Mouse (Mus musculus): ENCODE measurements around the gene Hand2. TPM values are rescaled to one million over a fixed set of nuclear protein-coding genes. Genes with fewer than 3 reads are reported as not detected.

The Hand2 gene
- 10.8 and 11.4 TPM in 2 replicates for polyA plus RNA-seq (2015; fragmentation: Nextera tagmentation; extraction: Ambion mirVana)

DNA sequence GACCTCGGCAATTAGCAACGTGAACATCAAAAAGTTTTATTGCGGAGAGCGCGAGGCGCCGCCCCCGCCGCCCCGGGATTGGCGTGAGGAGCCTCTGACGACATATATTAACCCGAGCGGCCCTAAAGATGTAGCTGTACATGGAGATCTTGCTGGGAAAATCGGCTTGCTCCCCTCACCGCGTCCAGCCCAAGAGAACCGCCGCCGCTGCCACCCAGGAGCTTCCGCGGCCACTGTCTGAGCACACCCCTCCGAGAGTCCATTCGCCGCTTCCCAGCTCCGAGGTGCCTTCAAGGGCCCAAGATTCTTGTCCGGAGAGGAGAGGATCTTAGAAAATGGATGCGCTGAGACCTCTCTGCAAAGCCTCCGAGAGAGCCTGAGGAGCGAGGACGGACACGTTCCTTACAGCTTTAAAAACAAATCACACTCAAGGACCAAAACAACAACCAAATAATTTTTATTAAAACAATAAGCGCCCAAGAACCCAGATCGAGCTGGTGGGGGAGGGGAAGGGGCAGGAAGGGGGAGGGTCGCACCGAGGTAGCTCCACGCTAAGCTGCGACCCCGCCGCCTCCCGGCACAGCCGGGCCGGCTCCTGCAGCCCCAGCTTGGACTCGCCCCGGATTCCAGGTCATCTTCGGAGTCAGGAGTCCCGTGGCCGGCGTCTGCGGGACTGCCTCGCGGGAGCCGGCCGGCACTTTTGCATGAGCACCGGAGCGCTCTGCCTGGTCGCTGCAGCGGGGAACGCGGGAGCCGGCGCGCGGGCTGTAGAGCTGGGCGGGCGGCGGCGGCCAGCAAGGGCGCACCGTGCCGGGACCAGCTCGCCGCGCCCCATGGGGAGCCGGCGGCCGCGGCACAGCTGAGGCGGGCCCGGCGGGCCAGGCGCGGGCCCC, at the start of gene Hand2:
Gene Hand2, plus strand, starts transcription at position 133 of the 893 bp plus-strand sequence.
- no peaks in the 10 kb centered on the region; the same call in 1 of the 2 replicates for H3K36me3 ChIP-seq
- H3K27me3 ChIP-seq: peaks cover 35% of the 10 kb centered on the region
- H3K4me1 ChIP-seq: peaks cover 18% of the 10 kb centered on the region
- H3K9ac ChIP-seq: peak within 1 kb of the TSS; percentile 99
- H3K27ac ChIP-seq: peak within 1 kb of the TSS; percentile 97
- H3K4me3 ChIP-seq: peak within 1 kb of the TSS; percentile 81
- ATAC-seq (ENCODE audit: low FRiP score, low read depth): peak; percentile 77
- under 1% methylated on average over 81 of the region's 83 CpGs for WGBS
- peak within 1 kb of the TSS; percentile 75 for H3K4me2 ChIP-seq (replicated peaks)
- no peaks in the 10 kb centered on the region for H3K9me3 ChIP-seq

DNA sequence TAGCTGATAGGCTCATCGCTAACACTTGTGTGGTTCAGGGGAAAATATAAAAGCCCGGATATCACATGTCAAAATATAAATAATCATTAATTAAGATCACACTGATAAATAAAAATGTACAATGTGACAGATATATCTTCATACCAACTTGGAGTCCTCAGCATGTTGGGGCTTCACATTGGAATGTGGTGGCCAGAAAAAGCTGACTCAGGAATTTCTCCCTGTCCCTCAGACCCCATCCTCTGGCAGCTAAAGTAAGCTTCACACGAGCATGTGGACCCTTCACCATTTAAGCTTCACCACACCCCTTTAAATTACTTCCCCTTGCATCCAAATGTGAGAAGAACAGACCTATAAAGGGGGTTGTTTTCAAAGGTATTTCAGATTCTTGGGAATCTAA, 47.7 kb upstream of the Hand2 start:
- no peak for ATAC-seq (ENCODE audit: low FRiP score, low read depth)
- 69% methylated on average over 3 of the region's 3 CpGs for WGBS
- Histone ChIP-seq H3K4me3 (no peak overlapping the region), H3K9ac (no peak overlapping the region), H3K4me1 (0 out of 2 replicates have a peak, but pooled peaks cover 5% of the 10 kb centered on the region), H3K27ac (no peak overlapping the region), H3K9me3 (no peaks in the 10 kb centered on the region), H3K4me2 (replicated peaks) (no peak overlapping the region), H3K36me3 (no peaks in the 10 kb centered on the region), H3K27me3 (no peaks in the 10 kb centered on the region)

DNA sequence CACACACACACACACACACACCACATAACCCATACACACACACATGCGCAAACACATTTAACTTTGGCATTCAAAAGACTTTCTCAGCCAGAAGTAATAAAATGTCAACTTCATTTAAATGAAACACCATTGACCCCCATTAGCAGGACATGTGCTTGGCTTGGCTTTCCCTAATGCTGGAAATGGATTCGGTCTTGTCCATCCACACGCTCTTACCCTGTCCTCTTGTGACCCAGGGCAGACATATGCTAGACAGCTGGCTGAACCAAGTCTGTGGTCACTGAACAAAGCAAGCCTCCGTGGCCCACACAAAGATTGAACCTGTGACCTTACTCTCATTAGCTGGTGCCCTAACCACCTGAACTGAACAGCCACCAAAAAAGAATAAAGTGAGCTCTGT, 27.3 kb upstream of the Hand2 start:
- Histone ChIP-seq H3K4me1 (no peaks in the 10 kb centered on the region), H3K4me2 (replicated peaks) (no peak overlapping the region), H3K9ac (no peak overlapping the region), H3K36me3 (no peaks in the 10 kb centered on the region), H3K4me3 (no peak overlapping the region), H3K27me3 (no peaks in the 10 kb centered on the region), H3K9me3 (no peaks in the 10 kb centered on the region), H3K27ac (no peak overlapping the region)
- no peak for ATAC-seq (ENCODE audit: low FRiP score, low read depth)
- WGBS: 45% methylated on average over 4 of the region's 4 CpGs

DNA sequence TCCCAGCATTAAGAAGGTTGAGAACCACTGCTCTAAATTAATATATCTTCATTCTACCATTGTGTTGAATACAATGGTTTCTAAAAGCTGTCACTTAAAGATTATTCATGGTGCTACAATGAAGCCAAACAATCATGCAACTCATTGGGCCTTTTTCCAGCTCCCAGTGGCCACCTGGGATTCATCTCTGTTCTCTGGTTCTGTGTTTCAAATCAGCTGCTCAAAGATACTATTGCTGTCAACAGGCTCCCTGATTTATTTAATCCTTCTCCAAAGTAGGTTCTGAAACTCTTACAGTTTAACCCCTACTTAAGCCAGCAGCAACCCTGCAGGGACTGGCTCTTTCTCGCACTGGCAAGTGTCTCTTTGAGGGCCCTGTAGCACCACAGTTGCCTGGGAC, 17.3 kb upstream of the Hand2 start:
- Histone ChIP-seq H3K9me3 (no peaks in the 10 kb centered on the region), H3K4me2 (replicated peaks) (no peak overlapping the region), H3K27ac (no peak overlapping the region), H3K9ac (no peak overlapping the region), H3K4me3 (no peak overlapping the region), H3K36me3 (no peaks in the 10 kb centered on the region), H3K4me1 (no peaks in the 10 kb centered on the region), H3K27me3 (peaks cover 6% of the 10 kb centered on the region; the same call in 1 of the 2 replicates)
- 46% methylated on average over 1 of the region's 1 CpGs for WGBS
- ATAC-seq (ENCODE audit: low FRiP score, low read depth): no peak

DNA sequence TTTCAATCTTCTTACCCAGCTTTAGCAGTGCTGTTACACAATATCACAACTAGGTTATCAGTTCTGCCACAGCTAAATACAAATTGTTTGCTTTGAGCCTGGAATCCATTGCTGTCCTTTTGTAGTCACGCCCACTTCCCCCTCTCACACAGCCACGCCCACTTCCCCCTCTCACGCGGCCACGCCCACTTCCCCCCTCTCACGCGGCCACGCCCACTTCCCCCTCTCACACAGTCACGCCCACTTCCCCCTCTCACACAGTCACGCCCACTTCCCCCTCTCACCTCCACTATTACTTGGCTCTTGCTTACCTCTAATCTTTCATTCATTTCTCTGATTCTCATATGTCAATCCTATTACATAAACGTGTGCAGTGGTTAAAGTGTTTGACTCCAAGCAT, 15.8 kb upstream of the Hand2 start:
- H3K4me3 ChIP-seq: no peak overlapping the region

GRCm38 (mm10) chr8:57306441-57306840, 14.3 kb upstream of the Hand2 start:
- ATAC-seq (ENCODE audit: low FRiP score, low read depth): no peak
- 70% methylated on average over 1 of the region's 1 CpGs for WGBS

More for the DNA sequence above, 15.8 kb upstream of the Hand2 start:
- no peaks in the 10 kb centered on the region for H3K4me1 ChIP-seq
- H3K27me3 ChIP-seq: peaks cover 6% of the 10 kb centered on the region; the same call in 1 of the 2 replicates
- ATAC-seq (ENCODE audit: low FRiP score, low read depth): no peak
- no peaks in the 10 kb centered on the region for H3K36me3 ChIP-seq
- 55% methylated on average over 11 of the region's 11 CpGs for WGBS
- H3K27ac ChIP-seq: no peak overlapping the region
- no peaks in the 10 kb centered on the region for H3K9me3 ChIP-seq
- H3K9ac ChIP-seq: no peak overlapping the region
- no peak overlapping the region for H3K4me2 ChIP-seq (replicated peaks)

DNA sequence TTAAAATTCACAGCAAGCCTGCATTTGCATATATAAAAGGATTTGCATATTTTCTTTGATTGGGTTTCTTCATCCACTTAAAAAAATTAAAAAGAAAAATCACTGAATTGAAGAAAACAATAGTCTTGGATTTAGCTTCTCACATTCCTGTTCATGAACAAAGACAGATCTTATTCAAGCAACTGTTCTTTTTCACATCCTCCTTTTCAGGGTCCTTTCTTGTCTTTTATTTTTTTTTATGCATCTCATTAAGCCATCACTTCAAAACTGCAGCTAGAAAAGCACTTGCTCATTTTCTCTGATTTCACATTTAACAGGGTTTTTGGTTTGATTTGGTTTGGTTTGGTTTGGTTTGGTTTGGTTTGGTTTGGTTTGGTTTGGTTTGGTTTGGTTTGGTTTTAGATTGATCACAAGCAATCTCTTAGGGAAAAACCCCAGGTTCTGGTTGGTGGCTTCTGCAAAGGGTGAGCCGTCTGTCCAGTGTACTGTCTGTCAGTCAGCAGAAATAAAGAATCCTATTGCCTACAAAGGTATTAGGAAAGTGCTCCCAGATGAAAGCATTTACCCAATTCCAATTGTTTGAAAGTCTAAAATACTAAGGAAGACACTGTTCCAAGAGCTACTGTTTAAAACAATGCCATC, 10.8 kb upstream of the Hand2 start:
- peaks cover 25% of the 10 kb centered on the region for H3K4me1 ChIP-seq
- H3K36me3 ChIP-seq: no peaks in the 10 kb centered on the region
- peaks cover 24% of the 10 kb centered on the region for H3K27me3 ChIP-seq
- H3K27ac ChIP-seq: no peak overlapping the region
- H3K4me3 ChIP-seq: no peak overlapping the region
- H3K9ac ChIP-seq: no peak overlapping the region
- no peak overlapping the region for H3K4me2 ChIP-seq (replicated peaks)
- 36% methylated on average over 1 of the region's 1 CpGs for WGBS
- ATAC-seq (ENCODE audit: low FRiP score, low read depth): no peak
- H3K9me3 ChIP-seq: no peaks in the 10 kb centered on the region

More at GRCm38 (mm10) chr8:57306441-57306840, 14.3 kb upstream of the Hand2 start:
- H3K9ac ChIP-seq: no peak overlapping the region
- no peak overlapping the region for H3K4me3 ChIP-seq
- no peaks in the 10 kb centered on the region for H3K36me3 ChIP-seq
- peaks cover 6% of the 10 kb centered on the region; the same call in 1 of the 2 replicates for H3K27me3 ChIP-seq
- no peaks in the 10 kb centered on the region for H3K9me3 ChIP-seq
- 0 out of 2 replicates have a peak, but pooled peaks cover under 1% of the 10 kb centered on the region for H3K4me1 ChIP-seq
- H3K4me2 ChIP-seq (replicated peaks): no peak overlapping the region
- H3K27ac ChIP-seq: no peak overlapping the region

DNA sequence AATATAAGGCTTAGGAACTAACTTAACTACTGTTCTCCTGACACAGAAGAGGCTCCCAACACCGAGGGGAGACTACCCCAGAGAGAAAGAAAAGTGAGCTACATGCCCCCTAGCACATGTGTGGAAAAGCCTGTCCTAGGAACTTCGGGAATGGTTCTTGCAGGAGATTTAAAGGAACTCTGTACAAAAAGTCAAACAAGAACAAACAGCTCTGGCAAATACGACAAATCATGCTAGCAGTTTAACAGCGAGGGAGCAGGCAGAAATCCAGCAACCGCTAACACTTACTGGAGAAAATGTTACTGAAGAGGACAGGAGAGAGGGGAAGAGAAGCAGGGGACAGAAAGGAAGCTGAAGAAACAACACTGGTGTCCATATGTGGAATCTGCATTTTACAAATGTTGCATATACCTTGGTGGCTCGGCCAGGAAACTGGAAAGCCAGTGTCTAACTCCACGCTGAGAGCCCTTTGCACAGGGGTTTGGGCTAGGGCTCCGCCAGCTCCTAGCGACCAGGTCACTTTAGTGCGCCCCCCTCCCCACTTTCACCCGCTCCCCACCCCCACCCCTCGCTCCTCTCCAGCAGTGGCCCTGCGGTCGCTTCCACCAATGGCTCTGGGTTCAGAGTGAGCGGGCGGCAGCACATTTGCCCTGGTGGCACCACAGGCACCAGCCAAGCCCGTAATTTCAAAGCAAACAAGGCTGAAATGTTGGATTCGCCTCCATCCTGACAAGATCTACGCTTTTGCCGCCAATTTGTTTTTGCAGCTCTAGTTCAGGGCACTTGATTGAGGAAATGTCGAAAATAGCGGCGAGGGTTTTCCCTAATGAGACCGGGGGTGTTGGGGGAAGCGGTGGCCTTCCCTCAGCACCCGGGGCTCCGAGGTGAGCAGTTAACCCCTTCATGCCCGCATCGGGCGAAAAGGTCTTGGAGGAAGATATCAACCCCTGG, 8.5 kb upstream of the Hand2 start:
- Histone ChIP-seq H3K9ac (peak overlapping the region; percentile 77), H3K27ac (peak overlapping the region; percentile 83), H3K4me2 (replicated peaks) (peak overlapping the region; percentile 89), H3K9me3 (no peaks in the 10 kb centered on the region), H3K27me3 (peaks cover 34% of the 10 kb centered on the region), H3K4me3 (peak overlapping the region; percentile 49), H3K4me1 (peaks cover 27% of the 10 kb centered on the region), H3K36me3 (no peaks in the 10 kb centered on the region)
- peak; percentile 60; the same call in 1 of the 2 replicates for ATAC-seq (ENCODE audit: low FRiP score, low read depth)
- under 1% methylated on average over 30 of the region's 30 CpGs for WGBS

DNA sequence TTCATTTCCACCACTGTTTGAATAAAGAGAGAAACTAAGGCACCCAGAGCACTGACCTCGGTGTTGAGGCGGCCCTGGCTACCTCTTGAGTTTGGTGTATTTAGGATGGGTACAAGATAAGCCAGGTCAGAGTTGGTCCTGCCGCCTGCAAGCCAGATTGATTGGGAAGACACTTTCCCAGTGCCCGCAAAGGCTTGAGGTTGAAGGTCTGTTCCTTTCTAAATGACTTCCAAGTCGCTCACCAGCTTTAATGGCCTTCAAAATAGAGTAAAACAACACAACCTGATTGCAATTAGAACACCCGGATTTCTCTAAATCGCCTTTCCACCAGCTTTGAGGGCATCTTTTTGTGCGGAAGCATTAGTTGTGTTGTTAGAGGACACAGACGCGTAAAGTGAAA, 7.2 kb upstream of the Hand2 start:
- Histone ChIP-seq H3K27me3 (peaks cover 39% of the 10 kb centered on the region), H3K9ac (peak overlapping the region; percentile 13; the same call in 1 of the 2 replicates), H3K4me1 (peaks cover 33% of the 10 kb centered on the region), H3K4me3 (peak overlapping the region; percentile 14; the same call in 1 of the 2 replicates), H3K36me3 (no peaks in the 10 kb centered on the region), H3K27ac (peak overlapping the region; percentile 55), H3K9me3 (no peaks in the 10 kb centered on the region), H3K4me2 (replicated peaks) (peak overlapping the region; percentile 51)
- no peak for ATAC-seq (ENCODE audit: low FRiP score, low read depth)
- 25% methylated on average over 10 of the region's 10 CpGs for WGBS

DNA sequence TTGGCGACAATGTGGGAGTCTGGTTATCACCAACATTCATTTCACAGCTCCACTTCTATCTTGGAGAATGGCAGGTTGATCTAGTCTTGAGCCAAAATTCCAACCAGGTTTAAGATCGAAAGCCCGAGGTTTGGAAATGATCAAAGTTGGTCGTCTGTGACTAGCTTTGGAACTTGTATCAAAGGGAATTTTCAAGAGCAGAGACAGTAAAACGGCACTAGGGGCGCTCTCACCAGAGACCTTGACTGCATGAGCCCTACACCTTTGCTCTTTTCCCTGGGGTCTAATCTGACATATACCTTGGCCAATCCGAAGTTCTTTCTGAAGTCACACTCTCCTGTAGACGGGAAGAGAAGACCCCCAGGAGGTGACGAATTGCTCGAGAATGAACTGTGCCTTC, 6.6 kb upstream of the Hand2 start:
- H3K36me3 ChIP-seq: no peaks in the 10 kb centered on the region
- peak overlapping the region; percentile 14; the same call in 1 of the 2 replicates for H3K4me3 ChIP-seq
- peaks cover 43% of the 10 kb centered on the region for H3K27me3 ChIP-seq
- 5% methylated on average over 10 of the region's 10 CpGs for WGBS
- H3K4me2 ChIP-seq (replicated peaks): peak overlapping the region; percentile 51
- H3K9ac ChIP-seq: no peak overlapping the region
- peak; percentile 57; the same call in 1 of the 2 replicates for ATAC-seq (ENCODE audit: low FRiP score, low read depth)
- H3K4me1 ChIP-seq: peaks cover 33% of the 10 kb centered on the region
- H3K9me3 ChIP-seq: no peaks in the 10 kb centered on the region
- H3K27ac ChIP-seq: peak overlapping the region; percentile 55

GRCm38 (mm10) chr8:57315471-57315870, 5.3 kb upstream of the Hand2 start:
- Histone ChIP-seq H3K27ac (no peak overlapping the region), H3K9ac (no peak overlapping the region), H3K36me3 (no peaks in the 10 kb centered on the region), H3K4me3 (no peak overlapping the region), H3K9me3 (no peaks in the 10 kb centered on the region), H3K4me2 (replicated peaks) (peak overlapping the region; percentile 39), H3K4me1 (peaks cover 33% of the 10 kb centered on the region), H3K27me3 (peaks cover 48% of the 10 kb centered on the region)
- 10% methylated on average over 3 of the region's 3 CpGs for WGBS
- ATAC-seq (ENCODE audit: low FRiP score, low read depth): no peak

Data from limb, embryonic 13.5 days (tissue).